Mouse (Mus musculus) hindbrain, embryonic 15.5 days (tissue): ENCODE measurements around the gene Nmur1. TPM values are rescaled to one million over a fixed set of nuclear protein-coding genes. Genes with fewer than 3 reads are reported as not detected.

Source experiments
- ATAC-seq: fragments of 200-750 bp; cut with Nextera tagmentation; 2 replicates; pipeline ENCODE4 v1.8.0; 2017; ENCODE audit warnings: low read depth, moderate number of reproducible peaks, moderate TSS enrichment; ENCODE audit not compliant: low FRiP score
- H3K27ac ChIP-seq: fragments of 300-500 bp; sonication (generic); replicated peaks from 2 replicates; pipeline ENCODE4 v1.5.1; 2015; ENCODE audit warnings: mild to moderate bottlenecking, inconsistent platforms
- H3K27me3 ChIP-seq: fragments of 300-500 bp; sonication (generic); 2 replicates; pipeline ENCODE4 v1.6.1; 2015; ENCODE audit warnings: control low read depth, inconsistent platforms
- H3K36me3 ChIP-seq: fragments of 300-500 bp; sonication (generic); 2 replicates; pipeline ENCODE4 v1.6.1; 2015; ENCODE audit warnings: control low read depth, inconsistent platforms
- H3K4me1 ChIP-seq: fragments of 300-500 bp; sonication (generic); replicated peaks from 2 replicates; pipeline ENCODE4 v1.6.1; 2015; ENCODE audit warnings: control low read depth, inconsistent platforms
- H3K4me2 ChIP-seq: fragments of 300-500 bp; sonication (generic); 2 replicates; pipeline ENCODE4 v1.6.1; 2015; ENCODE audit warnings: moderate library complexity, mild to moderate bottlenecking, inconsistent platforms
- H3K4me3 ChIP-seq: fragments of 300-500 bp; sonication (generic); 2 replicates; pipeline ENCODE4 v1.5.1; 2015; ENCODE audit warnings: mild to moderate bottlenecking, inconsistent platforms
- H3K9ac ChIP-seq: fragments of 300-500 bp; sonication (generic); 2 replicates; pipeline ENCODE4 v1.6.1; 2015; ENCODE audit warnings: inconsistent platforms
- H3K9me3 ChIP-seq: fragments of 300-500 bp; sonication (generic); 2 replicates; pipeline ENCODE4 v1.6.1; 2016; ENCODE audit warnings: control low read depth, inconsistent platforms
- WGBS: fragments of 180-500 bp; shearing (Covaris S2); methylation state at CpG from one replicate; pipeline ENCODE4 v1.1.7; 2015; 5-methylcytosine and 5-hydroxymethylcytosine counted together
- polyA plus RNA-seq: library from polyadenylated mRNA; unstranded; fragments of >200 nt; fragmentation: Nextera tagmentation; extraction: Ambion mirVana; gene quantifications from 2 replicates; pipeline ENCODE4 v1.2.1, GENCODE M21; 2015

Nmur1 gene
- polyA plus RNA-seq, 1 experiment from 2014 or later, result 0.19 TPM

DNA sequence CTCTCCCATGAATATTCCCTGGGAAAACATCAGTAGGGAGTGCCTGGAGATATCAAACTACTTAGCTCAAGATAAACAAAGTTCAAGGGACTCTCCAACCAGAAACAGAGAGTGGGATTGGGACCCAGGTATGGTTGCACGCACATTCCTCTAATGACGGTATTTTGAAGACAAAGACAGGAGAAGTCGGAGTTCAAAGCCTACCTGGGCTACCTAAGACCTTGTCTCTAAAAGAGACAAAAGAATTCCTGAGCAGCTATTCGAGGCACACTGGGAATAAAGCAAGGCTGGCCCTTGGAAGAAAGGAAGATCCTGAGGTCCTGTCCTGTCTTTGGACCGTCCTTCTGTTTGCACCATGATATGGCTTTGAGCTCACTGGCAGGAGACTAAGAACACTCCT is 26.7 kb upstream of the Nmur1 start:
- Histone ChIP-seq H3K9ac (no peak overlapping the region), H3K36me3 (no peaks in the 10 kb centered on the region), H3K4me3 (no peak overlapping the region), H3K4me2 (no peak overlapping the region), H3K4me1 (peaks cover 5% of the 10 kb centered on the region; the same call in 1 of the 2 replicates), H3K27me3 (no peaks in the 10 kb centered on the region), H3K9me3 (no peaks in the 10 kb centered on the region), H3K27ac (no peak overlapping the region)
- ATAC-seq, result no peak
- 69% methylated on average over 5 of the region's 5 CpGs for WGBS

DNA sequence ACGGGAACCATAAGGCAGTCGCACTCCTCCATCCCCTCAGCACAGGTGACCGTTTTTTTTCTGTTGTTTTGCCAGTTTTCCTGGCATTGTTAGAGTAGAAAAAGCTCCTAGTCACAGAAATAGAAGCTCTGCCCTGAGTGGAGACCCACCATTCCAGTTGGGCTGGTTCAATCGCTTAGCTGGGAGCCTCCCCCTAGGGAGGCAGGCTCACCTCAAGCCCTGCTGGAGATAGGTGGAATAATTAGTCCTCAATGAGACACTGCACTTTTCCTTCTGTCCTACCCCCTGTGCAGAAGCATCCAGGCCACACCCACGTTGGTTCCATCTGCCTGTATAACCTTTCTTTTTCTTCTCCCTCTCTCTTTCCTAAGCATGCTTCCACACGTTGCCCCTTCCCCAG is 23.9 kb upstream of the Nmur1 start:
- ATAC-seq, result no peak
- WGBS, result 45% methylated on average over 6 of the region's 6 CpGs
- Histone ChIP-seq H3K4me2 (no peak overlapping the region), H3K4me1 (peaks cover 9% of the 10 kb centered on the region; the same call in 1 of the 2 replicates), H3K27ac (no peak overlapping the region), H3K9me3 (no peaks in the 10 kb centered on the region), H3K27me3 (no peaks in the 10 kb centered on the region), H3K4me3 (no peak overlapping the region), H3K9ac (no peak overlapping the region), H3K36me3 (no peaks in the 10 kb centered on the region)

DNA sequence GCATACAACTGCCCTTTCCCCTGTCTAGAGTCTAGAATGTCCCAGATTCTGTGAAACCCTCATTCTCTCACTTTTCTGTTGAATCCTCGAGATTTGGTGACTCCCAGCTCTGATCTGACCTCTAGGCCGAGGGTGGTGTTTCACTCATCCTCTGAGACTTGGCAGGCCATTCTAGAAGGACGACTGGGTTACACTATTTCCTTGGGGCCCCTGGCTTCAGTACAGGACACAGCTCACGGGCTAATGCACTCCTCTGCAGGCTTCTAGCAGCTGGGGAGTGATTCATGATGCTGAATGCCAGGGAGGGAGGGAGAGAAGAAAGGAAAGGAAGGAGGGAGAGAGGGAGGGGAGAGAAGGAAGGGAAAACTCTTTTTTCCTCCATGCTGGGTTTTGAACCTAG is 22.2 kb upstream of the Nmur1 start:
- no peaks in the 10 kb centered on the region for H3K36me3 ChIP-seq
- no peak overlapping the region for H3K4me3 ChIP-seq
- H3K27me3 ChIP-seq, result no peaks in the 10 kb centered on the region
- WGBS, result 29% methylated on average over 4 of the region's 4 CpGs
- no peak overlapping the region for H3K9ac ChIP-seq
- H3K9me3 ChIP-seq, result no peaks in the 10 kb centered on the region
- H3K4me2 ChIP-seq, result no peak overlapping the region
- H3K27ac ChIP-seq, result peak overlapping the region; percentile 52
- ATAC-seq, result no peak
- H3K4me1 ChIP-seq, result peaks cover 17% of the 10 kb centered on the region

DNA sequence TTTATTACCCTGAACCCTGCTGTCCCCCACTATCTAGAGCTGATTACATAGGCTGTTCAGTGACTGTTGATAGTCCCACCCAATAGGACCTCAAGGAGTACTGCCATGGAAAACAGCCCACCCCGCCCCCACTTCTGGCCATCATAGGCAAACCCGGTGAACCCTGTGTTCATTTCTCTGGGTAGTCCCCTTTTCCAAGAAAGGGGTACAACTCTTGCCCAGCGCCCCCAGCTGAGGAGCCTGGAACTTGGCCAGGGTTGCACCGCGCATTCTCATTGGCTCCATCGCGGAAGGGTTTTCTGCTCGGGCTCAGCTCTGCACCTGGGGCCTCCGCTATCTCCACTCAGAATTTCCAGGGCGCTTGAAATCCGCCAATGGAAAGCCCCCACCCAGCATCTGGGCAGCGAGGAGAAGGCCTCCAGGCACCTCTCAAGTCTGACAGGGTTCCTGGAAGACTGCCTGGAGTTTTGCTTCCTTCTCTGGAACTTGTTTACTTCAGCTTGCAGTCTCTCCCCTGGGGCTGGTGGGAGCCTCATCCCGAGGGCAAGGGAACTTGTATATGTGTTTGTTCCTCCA is 21.7 kb upstream of the Nmur1 start:
- Histone ChIP-seq H3K4me2 (no peak overlapping the region), H3K36me3 (no peaks in the 10 kb centered on the region)

DNA sequence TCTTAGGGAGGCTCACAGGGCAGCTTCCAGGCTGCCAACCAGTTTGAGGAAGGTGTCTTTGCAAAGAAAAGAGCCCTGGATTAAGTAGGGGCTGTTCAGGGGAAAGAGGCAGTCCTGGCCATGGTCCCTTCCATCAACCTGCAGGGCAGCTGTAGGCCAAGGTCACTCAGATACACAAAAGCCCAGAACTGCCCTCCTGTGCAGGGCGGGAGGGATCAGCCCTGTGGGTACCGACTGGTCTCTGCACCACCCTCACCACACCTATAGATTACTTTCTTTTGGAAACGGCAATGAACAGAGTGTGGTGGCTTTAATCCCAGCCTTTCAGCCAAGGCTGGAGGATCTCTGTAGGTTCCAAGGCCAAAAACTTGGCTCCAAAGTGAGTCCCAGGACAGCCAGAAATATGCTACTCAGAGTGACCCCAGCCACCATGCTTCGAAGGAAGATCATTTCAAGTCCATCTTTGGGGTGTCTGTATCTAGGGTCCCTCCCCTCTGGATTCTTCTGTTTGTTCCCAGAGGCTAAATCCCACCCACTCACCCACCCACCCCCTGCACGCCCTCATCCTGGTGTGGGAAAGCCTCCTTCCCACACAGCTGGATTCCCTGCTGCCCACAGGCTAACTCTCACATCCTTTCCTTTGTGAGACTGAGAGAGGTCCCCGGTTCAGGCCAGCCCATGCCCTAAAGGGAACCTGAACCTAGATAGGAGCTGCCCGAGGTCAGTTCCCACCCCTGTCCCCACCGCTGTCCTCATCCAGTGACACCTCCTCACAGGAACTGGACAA is 17.6 kb upstream of the Nmur1 start:
- no peak for ATAC-seq
- no peaks in the 10 kb centered on the region for H3K9me3 ChIP-seq
- H3K4me2 ChIP-seq, result peak overlapping the region; percentile 82
- peak overlapping the region; percentile 52; the same call in 1 of the 2 replicates for H3K4me3 ChIP-seq
- H3K27ac ChIP-seq, result peak overlapping the region; percentile 99
- H3K36me3 ChIP-seq, result no peaks in the 10 kb centered on the region
- peaks cover 57% of the 10 kb centered on the region for H3K4me1 ChIP-seq
- H3K9ac ChIP-seq, result peak overlapping the region; percentile 85
- H3K27me3 ChIP-seq, result no peaks in the 10 kb centered on the region
- 56% methylated on average over 8 of the region's 8 CpGs for WGBS

More for the DNA sequence above, 21.7 kb upstream of the Nmur1 start:
- no peak for ATAC-seq
- Histone ChIP-seq H3K9ac (no peak overlapping the region), H3K27ac (peak overlapping the region; percentile 52), H3K4me3 (no peak overlapping the region), H3K4me1 (peaks cover 23% of the 10 kb centered on the region), H3K27me3 (no peaks in the 10 kb centered on the region), H3K9me3 (no peaks in the 10 kb centered on the region)
- WGBS, result 43% methylated on average over 13 of the region's 13 CpGs

DNA sequence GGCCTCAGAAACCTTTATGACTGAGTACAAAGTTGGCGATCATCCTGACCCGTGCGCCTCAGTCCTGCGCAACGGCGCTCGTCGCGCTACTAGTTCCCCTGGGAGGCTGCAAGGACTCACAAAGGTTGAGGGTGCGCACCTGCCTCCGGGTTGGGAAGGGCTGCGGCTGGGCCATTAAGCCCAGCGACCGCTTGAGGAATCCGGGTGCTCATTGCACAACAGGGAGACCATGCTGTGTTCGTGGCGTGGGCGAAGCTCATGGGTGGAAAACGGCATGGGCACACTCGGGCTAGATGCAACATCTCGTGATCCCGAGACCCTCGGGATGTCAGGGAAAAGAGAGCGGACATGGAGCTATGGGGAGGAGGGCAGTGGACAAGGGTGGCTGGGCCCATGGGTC is 16.8 kb upstream of the Nmur1 start:
- Histone ChIP-seq H3K9ac (peak overlapping the region; percentile 85), H3K36me3 (no peaks in the 10 kb centered on the region), H3K9me3 (no peaks in the 10 kb centered on the region), H3K4me2 (peak overlapping the region; percentile 82), H3K27ac (peak overlapping the region; percentile 99), H3K4me3 (peak overlapping the region; percentile 52), H3K4me1 (peaks cover 53% of the 10 kb centered on the region), H3K27me3 (no peaks in the 10 kb centered on the region)
- peak; percentile 10 for ATAC-seq
- 1% methylated on average over 24 of the region's 24 CpGs for WGBS

DNA sequence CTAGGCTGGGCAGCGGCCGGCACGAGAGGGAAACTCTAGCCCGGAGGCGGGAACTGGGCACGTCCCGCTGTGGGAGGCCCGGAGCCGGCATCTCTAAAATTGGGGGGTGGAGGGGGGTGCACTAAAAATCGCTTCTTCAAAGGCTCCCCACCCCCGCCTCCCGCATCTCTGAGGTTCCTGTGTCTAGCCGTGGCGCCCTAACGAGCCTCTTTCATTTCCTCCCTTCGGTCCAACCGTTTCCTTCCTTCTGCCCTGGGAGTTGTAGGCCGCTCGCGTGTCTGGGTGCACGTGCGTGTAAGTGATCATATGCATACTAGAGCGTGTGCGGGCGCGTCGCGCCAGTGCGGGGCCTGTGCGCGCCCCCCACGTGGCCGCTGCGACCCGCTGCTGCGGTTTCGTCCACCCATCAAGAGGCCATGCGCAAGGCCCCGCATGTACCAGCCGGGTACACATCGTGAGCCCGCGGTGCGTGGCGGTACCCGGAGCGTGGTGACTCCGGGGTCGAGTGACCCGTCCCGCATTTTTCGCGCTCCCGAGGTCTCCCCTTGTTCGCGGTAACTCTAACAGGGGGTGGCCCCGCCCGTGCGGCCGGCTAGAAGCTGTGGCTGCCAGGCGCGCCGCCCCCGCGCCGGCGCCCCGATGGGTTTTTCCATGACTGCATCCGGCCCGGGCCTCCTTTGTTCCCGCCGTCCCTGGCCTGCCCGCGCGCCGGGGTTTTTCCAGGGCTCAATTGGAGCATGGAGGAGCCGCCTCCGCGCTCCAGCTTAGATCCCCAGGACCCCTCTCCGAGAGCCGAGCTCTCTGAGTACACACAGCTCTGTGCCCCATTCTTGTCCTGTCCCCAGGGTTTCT is 16.2 kb upstream of the Nmur1 start:
- Histone ChIP-seq H3K9me3 (no peaks in the 10 kb centered on the region), H3K4me3 (peak overlapping the region; percentile 52), H3K4me2 (peak overlapping the region; percentile 82), H3K27me3 (no peaks in the 10 kb centered on the region), H3K36me3 (no peaks in the 10 kb centered on the region), H3K27ac (peak overlapping the region; percentile 99), H3K4me1 (peaks cover 48% of the 10 kb centered on the region), H3K9ac (peak overlapping the region; percentile 85)
- ATAC-seq, result peak; percentile 68
- under 1% methylated on average over 71 of the region's 81 CpGs for WGBS

DNA sequence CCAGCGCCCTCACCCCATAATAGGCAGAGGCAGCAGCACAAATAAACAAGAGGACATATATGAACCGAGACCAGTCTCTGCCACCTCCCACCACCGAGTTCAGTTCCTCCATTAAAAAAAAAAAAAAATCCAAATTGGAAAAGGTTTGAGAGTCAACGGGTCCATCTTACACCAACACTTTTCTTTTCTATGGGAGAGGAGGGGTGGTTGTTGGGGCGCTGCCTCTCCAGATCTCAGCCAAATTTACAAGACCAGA is 15.6 kb upstream of the Nmur1 start:
- peaks cover 48% of the 10 kb centered on the region for H3K4me1 ChIP-seq
- no peak for ATAC-seq
- WGBS, result under 1% methylated on average over 5 of the region's 5 CpGs

DNA sequence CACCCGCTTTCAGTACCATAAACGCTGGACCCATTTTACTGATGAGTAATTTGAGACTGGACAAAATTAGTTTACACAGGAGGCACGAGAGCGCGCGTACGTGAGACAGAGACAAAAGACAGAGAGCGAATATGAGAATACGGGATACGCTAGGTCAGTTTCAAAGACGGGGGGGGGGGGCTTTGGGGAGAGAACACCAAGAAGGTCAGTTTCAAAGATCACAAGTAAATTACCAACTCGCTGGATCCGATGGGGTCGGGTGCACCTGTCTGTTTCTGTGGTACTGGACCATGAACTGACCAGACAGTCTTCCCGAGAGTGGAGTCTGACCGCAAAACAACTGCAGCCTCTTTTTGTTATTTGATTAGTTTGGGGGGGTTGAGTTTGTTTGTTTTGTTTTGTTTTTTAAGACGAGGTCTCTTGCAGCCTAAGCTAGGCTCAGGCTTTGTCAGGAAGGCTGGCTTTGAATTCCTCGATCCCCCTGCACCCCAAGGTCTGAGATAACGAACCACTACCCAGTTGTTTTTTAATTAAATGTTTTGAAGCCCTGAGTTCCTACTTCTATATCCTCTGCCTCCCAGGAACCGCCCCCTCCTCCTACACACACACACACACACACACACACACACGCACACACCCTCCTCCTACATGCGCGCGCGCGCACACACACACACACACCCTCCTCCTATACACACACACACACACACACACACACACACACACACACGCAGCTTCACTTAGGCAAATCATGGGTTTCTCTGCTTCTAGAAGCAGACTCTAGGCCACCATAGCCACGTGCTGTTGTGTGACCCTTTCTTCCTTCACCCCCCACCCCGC is 15.1 kb upstream of the Nmur1 start:
- 2% methylated on average over 27 of the region's 29 CpGs for WGBS
- peaks cover 53% of the 10 kb centered on the region for H3K4me1 ChIP-seq
- peak; percentile 54 for ATAC-seq

More for the DNA sequence above, 15.6 kb upstream of the Nmur1 start:
- H3K36me3 ChIP-seq, result no peaks in the 10 kb centered on the region
- H3K9me3 ChIP-seq, result no peaks in the 10 kb centered on the region
- H3K27ac ChIP-seq, result peak overlapping the region; percentile 99
- H3K9ac ChIP-seq, result peak overlapping the region; percentile 85
- no peaks in the 10 kb centered on the region for H3K27me3 ChIP-seq
- peak overlapping the region; percentile 82 for H3K4me2 ChIP-seq
- peak overlapping the region; percentile 52 for H3K4me3 ChIP-seq

DNA sequence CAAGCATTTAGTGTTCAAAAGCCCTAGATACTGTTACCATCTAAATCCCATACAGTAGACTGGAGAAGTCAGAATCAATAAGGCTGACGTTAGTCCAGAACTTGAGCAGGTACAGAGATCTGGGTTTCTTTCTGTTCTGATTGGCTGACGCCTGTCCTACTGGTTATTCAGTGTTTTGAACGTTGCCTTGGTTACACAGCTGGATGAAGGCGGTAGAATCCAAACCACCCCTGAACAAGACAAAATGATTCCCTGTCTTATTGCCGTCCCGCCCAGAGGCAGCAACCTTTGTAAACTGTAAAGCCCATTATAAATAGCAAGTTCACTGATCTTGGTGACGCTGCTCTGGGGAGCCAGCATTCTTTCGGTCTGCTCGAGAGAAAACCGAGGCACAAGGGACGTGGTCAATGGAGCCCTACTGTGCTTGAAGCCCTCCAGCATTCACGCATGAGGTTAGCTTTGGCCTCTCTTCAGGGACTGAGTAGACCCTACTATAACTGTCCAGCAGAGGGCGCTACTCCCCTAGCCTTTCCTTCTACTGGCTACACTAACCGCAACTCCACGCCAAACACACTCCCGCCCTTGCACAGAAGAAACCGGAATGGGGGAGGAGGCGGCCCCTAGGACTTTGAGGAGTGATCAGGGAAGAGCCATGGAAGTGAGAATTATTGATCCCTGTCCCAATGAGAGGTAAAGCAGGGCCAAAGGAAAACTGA is 14.3 kb upstream of the Nmur1 start:
- H3K27ac ChIP-seq, result peak overlapping the region; percentile 99
- peak; percentile 78 for ATAC-seq
- H3K9me3 ChIP-seq, result no peaks in the 10 kb centered on the region
- H3K4me1 ChIP-seq, result peaks cover 61% of the 10 kb centered on the region
- WGBS, result 2% methylated on average over 18 of the region's 18 CpGs
- H3K9ac ChIP-seq, result 0 out of 2 replicates have a peak overlapping the region, but pooled peaks have one; percentile 85
- H3K4me3 ChIP-seq, result peak overlapping the region; percentile 52
- peak overlapping the region; percentile 82 for H3K4me2 ChIP-seq
- no peaks in the 10 kb centered on the region for H3K27me3 ChIP-seq
- H3K36me3 ChIP-seq, result no peaks in the 10 kb centered on the region

More for the DNA sequence above, 15.1 kb upstream of the Nmur1 start:
- H3K27me3 ChIP-seq, result no peaks in the 10 kb centered on the region
- H3K9me3 ChIP-seq, result no peaks in the 10 kb centered on the region
- peak overlapping the region; percentile 82 for H3K4me2 ChIP-seq
- peak overlapping the region; percentile 99 for H3K27ac ChIP-seq
- peak overlapping the region; percentile 85 for H3K9ac ChIP-seq
- no peaks in the 10 kb centered on the region for H3K36me3 ChIP-seq
- H3K4me3 ChIP-seq, result peak overlapping the region; percentile 52
